Mouse (Mus musculus) cerebellum, postnatal 4 days (tissue): ENCODE measurements around the gene Tnrc6b.

Experiments used
- DNase-seq, 2 experiments: peaks; one replicate each; pipeline ENCODE4 v3.0.0; 2022; ENCODE audit warnings: low spot score in 2 of 2, mixed read lengths in 1 of 2

Tnrc6b gene

DNA sequence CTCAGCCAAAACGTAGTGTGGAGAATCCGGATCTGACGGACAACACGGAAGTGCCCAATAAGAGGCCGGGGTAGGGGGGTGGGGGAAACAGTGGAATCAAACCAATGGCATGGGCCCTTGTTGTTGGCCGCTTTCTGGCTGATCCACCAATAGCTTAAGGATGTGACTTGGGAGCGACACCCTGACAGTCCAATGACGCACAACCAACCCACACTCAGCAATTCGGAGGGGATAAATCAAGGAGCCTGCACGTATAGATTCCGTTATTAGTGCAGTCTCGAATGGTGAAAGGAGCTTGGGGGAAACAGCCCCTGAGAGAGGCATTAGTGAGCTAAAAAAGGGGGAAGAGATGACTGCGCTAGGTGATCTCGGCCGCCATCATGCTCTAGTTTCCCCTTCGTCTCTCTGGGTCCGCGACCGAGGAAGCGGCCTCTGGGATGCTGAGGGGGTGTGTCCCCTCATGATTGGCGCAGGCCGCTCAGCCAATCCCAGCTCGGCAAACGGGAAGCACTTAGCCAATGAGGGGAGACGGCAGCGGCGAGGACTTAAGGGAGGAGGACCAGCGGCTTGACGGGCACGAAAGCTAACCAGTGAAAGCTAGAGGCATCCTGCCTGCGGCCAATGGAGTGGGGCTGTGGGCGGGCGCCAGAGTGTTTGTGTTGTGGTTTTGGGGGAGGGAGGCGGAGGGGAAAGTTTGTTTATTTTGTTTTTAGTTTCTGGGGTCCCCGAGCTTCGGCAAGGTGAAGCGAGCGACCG is at the start of gene Tnrc6b:
Gene Tnrc6b (plus strand): TSS at position 706 of the 756 bp plus-strand sequence.
- peak; percentile 97 to 99 for DNase-seq

DNA sequence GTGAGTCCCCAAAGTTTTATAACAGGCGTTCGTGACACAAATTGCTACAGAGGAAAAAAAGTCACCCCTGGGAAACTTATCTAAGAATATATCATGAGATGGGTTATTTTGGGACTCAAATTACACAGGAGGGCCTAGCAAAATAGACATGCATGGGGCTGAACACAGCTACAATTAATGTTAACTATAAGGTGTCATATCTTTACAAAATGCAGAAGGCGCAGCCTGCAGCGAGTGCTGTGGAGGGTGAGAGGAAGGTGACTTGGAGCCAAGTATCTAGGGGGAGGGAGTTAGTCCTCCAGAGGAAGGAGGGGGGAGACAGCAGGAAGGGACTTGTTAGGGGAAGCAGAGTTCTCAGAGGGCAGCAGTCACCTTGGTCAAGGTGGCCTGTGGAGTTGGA is 46.7 kb upstream of the Tnrc6b start:
- no peak for DNase-seq

DNA sequence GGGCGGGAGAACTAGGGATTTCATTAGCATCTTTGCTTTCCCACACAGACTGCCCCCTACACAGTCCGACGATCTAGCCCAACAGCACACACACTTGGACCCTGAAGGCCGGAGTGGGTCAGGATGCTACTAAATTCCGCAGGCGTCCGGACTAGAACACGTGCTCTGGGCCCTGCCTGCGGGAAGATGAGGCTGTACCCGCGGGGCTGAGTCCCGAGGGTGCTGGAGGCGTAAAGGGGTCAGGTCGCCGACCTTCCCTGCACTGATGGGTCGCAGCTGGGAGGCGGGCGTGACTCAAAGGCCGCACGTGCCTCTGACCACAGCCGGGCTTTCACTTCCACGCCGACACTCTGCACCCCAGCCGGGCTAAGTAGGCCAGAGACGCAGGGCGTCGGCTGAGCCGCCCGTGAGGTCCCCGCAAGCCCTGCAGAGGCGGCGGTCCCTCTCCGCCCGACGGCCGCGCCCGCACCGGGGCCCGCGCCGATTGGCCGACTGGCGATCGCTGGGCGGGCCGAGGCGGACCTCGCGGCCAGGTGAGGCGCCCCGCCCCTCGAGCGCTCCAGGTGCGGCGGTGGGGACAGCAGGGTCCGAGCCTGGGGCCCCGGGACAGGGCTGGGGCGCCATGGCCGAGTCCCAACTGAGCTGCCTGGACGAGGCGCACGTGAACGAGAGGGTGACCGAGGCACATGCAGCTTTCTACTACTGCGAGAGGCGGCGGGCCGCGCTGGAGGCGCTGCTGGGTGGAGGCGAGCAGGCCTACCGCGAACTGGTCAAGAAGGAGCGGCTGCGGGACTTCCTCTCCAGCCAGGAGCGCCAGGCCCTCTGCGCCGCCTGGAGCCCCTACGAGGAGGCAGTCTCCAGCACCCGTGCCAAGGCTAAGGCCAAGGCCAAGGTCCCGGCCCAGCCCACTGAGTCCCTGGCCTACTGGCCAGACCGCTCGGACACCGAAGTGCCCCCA is 39.5 kb upstream of the Tnrc6b start, which contains the start of gene Fam83f:
Gene Fam83f (plus strand): TSS at position 553 of the 958 bp plus-strand sequence.
- DNase-seq: no peak

DNA sequence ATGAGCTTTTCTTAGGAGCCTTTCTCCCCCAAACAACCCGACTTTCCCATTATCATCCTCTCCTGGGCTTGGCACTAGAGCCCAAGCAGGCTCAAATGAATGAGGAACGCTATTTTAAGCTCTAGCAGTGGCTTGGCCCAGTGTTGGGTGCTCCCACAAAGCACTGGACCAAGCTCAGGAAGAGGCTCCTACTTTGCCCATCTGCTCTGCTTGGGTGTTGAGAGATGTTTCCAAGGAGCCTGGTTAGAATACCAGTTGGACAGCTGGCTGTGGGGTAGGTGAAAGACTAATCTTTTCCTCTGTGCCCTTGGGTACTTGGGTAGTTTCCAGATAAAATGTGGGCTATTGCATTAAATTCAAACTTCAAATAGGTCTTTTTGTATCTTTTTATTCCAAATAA is 38.3 kb upstream of the Tnrc6b start:
- DNase-seq: no peak

DNA sequence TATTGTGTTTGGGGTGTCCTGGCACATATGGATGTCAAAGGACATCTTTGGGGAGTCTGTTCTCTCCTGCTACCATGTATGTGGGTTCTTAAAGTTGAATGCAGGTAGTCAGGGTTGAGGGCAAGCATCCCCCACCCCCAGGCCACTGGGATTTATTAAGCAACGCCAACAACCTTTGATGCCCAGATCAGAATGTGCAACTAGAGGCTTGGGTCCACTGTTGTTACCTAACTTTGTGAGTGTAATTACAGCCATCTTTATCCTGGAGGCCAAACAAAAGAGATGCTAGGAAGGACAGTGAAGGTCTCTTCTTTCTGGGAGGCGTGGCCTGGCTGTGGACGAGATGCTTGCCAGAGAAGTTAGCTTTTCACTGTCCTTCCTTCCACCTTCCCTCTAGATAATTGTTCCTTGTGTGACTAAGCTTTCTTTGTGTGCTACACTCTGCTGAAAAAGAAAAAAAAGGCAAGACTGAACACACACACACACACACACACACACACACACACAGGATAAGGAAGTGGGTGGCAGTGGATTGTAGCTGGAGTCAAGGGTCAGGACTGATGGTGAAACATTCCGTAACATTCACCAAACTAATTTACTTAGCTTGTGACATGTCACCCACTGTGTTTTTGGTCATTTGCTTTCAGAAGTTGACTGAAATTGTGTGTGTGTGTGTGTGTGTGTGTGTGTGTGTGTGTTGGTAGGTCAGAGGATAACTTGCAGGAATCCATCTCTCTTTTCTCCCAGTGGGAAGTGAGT is 37.6 kb upstream of the Tnrc6b start:
- DNase-seq: no peak

DNA sequence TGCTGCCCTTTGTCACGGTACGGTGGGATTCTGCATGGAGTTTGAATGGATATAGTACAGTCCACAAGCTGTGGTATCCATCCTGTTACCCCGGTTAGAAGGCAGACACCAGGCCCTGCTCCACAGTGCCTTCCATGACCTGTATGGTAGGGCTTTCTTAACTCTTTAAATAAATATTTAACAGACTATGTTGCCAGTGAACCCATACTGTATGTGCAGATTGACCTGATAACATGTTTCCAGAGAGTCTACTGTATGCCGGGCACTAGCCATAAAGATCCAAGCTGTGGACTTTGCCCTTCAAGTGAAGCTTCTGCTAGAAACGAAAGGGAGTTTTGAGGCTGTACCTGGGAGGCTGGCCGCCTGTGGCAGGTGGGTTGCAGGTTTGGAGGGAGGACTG is 36.4 kb upstream of the Tnrc6b start:
- no peak for DNase-seq

DNA sequence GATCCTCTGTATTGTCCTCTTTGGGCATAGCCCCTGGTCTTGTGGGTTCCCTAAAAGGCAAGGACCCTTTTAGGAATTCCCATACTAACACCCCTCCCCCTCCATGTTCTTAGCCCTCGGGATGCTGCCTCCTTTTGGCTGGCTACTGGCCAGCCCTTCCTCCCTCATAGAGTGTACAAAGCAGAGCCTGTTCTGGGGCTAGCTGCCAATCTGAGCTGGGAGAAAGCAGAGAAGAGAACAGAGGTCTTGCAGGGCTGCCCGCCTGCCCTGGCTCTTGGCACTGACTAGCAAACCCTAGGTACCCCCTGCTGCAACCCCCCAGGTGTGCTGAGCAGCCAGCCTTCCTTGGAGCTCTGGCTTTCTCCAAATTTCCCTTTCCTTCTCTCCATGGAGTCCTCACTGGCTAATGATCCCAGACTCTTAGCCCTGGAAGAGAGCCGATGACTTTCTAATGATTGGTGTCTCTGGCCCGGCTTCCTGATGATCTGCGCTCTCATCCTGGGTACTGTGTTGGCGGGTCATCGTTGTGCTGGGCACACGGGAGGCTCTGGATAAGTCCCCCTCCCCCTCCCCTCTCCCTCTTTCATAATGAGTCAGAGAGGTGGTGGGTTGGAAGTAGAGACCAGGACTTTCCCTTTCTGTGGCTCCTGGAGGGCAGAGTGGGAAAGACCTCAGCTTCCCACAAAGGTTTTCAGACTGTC is 31.4 kb upstream of the Tnrc6b start:
- DNase-seq: peak in 1 of 2 experiments; percentile 58

DNA sequence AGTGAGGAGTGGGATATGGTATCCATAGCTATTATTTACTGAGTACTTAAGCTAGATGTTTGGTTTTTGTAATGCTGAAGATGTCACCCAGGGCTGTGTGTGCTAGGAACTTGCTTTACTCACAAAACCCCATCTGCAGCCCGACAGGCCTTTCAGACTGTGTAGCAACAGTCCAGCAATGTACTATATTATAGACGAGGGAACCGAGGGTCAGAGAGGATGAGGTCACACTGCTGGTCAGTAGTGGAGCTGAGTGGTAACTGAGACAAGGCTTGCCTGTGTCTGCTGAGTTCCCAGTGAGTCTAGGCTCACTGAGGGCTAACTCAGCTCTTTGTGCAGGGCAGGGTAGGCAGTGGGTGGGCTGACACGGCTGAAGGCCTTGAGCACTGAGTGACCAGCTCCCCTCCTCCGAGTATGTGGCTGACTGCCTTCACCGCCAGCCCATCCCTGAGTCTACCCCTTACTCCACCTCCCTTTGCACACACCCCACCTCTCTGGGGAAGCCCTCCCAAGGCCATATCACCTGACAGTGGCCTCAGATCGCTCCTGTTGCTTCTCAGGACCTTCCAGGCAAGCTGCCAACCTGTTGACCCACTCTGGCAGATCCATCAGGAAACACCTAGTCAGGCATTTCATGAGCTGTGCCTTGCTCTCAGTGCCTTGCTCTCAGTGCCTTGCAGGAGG is 30.6 kb upstream of the Tnrc6b start:
- DNase-seq: no peak

DNA sequence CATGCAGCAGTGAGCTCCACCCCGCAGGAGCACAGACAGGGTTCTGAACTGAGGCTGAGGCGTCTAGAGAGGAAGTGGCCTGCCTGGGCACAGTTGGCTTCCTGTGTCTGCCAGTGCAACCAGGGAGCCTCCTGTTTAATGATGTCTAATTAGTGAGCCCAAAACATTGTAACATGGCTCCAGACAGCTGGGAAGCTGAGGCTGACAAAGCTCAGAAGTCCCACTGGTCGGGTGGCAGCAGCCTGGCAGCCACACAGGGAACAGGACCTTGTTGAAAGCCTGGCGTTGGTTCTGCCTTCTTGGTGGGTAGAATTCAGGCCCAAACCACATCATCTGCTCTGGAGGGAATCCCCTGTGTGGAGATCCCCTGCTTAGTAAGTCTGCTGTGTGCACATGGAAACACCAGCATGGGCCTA is 29.6 kb upstream of the Tnrc6b start:
- no peak for DNase-seq

DNA sequence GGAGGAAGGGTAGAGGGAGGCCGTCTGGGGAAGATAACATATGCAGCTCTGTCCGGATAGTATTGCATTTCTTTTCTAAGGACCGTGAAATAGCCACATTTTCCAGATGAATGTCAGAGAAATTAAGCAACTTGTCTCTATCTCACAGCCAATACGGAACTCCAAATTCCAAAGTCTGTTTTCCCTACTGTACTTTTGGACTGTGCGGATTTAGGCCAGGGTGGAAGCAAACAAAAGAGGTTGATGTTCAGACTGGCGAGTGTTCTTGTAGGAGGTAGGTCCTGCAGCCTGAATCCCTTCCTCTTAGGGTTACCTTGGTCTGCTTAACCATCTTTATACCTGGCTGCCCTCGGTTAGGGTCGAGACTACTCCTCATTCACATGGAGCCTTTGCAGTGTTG is 28.8 kb upstream of the Tnrc6b start:
- DNase-seq: no peak

DNA sequence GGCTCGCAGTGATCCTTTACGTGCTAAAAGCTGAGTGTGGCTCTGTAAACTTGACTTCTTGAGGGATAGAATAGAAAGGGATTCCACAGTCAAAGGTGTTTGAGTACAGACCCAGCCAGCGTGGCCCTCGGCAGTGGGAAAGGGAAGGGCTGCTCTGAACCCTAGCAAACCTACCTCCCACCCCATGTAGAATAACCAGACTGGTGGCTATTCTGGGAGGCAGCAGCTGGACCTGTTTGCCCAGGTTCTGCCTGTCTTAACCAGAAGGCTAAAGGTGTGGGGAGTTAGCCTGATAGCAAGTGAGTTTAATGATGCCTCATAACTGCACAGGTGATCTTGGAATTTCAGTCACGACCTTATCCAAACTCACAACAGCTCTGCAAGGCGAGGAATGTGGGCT is 28.0 kb upstream of the Tnrc6b start:
- DNase-seq: no peak

DNA sequence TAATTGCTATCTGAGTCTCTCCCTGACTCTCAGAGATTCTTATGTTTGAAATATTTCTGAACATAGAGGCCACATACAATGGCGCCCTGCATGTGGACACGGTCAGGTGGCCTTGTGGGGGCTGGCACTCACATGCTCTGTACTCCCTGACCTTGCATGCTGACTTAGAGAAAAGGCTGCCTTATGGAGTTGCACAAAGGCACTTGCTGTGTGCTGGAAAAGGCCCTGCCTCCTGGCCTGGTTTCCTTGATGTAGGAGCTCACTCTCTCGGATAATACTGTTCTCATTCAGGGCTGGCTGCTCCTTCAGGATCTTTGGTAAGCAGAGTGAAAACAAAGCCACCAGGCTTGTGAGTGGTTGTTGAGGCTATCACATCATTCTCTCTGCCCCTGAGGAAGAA is 27.1 kb upstream of the Tnrc6b start:
- no peak for DNase-seq

DNA sequence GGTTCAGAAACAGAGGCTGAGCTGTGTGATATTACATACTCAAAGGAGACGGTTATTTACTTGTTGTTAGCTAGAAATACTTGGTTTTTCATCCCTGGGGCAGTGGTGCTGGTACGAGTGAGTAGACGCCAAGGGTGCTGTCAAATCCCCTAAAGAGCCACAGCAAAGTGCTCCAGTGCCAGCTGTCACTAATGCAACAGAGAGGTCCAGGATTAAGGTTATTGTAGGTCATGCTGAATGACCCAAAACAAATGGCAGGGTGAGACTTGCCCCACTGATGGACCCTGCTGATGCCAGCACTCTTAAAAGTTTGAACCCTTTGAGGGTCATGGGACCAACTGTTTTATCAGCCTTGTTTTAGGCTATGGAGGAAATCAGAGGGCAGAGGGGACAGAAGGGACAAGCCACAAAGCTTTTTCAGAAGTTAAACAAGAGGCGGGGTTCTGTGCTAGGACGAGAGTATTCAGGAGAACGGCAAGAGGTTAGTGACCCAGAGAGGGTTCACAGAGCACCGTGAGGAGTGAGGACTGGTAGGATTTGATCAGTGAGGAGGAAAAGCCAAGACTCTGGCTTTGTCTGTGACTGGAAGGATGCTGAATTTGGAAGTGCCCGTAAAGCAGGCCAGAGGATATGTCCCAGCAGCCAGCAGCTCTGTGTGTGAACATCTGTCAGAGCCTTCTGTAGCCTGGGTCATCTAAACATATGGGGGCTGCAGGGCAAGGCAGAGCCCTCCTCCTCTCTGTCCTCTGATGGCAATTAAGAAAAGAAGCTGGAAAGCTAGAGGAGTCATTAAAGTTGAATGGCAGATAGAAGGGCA is 26.1 kb upstream of the Tnrc6b start:
- no peak for DNase-seq

DNA sequence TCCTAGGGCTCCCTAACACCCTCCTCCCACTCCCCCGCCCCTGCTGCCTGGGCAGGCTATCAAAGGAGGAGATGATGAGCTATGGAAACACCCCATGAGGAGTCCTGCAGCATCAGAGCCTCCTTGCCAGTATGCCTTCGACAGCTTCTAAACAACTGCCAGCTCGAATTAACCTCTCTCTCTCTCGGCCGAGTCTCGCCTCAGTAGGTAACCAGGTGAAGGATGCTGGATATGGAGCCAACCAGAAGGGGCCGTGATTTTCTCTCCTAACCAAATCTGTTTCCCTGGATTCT is 25.6 kb upstream of the Tnrc6b start:
- no peak for DNase-seq

DNA sequence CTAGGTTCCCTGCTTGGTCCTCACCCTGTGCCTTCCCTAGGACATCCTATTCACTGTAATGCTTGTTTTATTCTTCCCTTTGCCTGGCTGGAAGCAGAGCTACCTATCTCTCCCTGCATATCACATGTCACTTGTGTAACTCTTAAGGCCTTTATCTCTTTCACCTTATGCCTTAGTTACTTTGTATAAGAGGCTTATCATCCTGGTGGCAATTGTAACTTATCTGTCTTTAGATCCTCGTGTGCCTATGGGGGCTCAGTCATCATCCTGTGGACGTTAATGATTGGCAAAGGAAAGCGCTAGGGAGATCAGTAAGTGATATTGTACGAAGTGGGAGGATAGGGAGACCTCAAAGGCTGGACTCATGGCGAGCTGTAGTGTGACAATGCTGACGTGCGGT is 22.6 kb upstream of the Tnrc6b start:
- DNase-seq: no peak

DNA sequence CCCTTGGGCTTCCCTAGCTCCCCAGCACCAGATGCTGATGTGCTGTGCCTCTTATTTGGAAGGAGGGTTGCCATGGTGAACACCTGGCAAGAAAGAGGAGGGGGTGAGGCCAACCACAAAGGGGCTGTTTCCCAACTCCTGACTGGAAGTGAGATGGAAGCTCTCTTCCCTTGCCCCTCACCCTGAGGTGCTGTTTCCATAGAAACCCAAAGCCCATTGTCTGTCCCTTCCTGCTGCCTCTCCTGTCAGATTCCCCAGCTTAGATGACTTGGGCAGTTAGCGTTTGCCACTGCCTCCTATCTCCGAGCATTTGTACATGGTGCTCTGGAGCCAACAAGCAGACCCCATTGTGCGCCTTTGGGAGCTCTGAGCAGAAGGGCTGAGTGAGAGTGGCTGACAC is 17.6 kb upstream of the Tnrc6b start:
- DNase-seq: no peak

DNA sequence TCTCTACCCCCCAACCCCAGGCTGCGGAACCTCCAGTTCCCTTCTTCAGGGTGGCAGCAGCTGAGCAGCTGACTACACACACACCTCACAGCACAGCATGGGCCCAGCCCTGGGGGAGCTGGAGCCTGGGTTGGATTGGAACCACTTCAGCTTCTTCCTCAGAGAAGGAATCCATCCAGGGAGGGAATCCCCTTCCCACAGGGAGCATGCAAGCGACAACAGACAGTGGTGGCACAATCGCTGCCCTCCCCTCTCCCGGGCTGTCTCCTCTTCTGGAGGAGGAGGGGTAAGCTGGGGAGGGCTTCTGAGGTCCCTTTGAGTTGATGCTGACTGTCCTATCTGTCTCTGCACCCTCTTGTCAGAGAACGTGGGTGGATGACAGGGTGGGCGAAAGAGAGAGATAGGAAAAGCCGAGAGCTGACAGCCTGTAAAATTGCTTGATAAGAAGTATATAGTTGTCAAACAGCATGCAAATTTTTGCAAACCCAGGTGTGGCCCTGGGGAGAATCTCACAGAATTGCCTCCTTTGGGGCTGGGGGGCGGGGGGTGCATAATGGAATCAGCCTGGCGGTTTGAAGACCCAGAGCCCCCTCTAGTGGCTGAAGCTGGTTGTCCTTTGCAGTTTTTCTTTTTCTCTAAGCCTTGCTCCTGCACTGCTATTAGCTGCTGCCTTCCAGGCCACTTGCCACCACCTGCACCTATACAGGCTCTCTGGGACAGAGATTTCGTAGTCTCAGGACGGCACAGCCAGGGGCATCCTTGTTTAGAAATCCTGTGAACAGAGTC is 16.8 kb upstream of the Tnrc6b start:
- peak; percentile 58 to 78 for DNase-seq

DNA sequence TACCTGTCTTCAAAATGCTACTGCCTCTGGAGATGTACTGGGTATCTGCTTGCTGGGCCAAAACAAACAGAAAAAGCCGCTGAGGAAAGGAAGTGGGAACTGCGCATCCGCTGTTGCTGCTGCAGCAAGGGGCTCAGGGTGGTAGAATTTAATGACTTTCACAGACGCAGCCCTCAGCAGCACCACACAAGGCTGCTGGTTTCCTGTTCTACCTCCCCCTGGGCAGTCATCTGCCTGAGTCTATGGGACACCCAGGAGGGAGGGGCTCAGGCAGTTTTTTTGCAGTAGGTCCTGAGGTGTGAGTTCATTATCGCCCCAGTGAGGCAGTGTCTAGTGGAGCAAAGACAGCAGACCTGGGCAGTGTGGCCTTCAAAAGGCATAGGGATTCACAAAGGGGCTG is 13.5 kb upstream of the Tnrc6b start:
- no peak for DNase-seq
